Mouse (Mus musculus) olfactory bulb, adult 2 months (tissue): Measurements from ENCODE around the gene Sec14l3. TPM values are rescaled to one million over a fixed set of nuclear protein-coding genes. Genes with fewer than 3 reads are reported as not detected.
A peak's percentile ranks its signal among the peaks of the same experiment; 100 is the strongest.

Experiments used
- H3K27ac ChIP-seq: fragments of 200-500 bp; 2 replicates; pipeline ENCODE4 v1.5.1; 2012; ENCODE audit warnings: low read depth, low read length; ENCODE audit not compliant: insufficient read depth
- H3K4me1 ChIP-seq: fragments of 200-500 bp; 2 replicates; pipeline ENCODE4 v1.6.1; 2012; ENCODE audit warnings: low read length; ENCODE audit not compliant: control insufficient read depth, insufficient read depth
- H3K4me3 ChIP-seq: fragments of 200-500 bp; 2 replicates; pipeline ENCODE4 v1.5.1; 2012; ENCODE audit warnings: mild to moderate bottlenecking, low read depth, low read length, moderate library complexity; ENCODE audit not compliant: insufficient read depth
- CTCF ChIP-seq: fragments of 200-500 bp; IDR thresholded peaks from 2 replicates; pipeline ENCODE4 v1.5.1; 2012; ENCODE audit warnings: low read depth, mild to moderate bottlenecking, low read length, moderate library complexity; ENCODE audit not compliant: insufficient read depth
- POLR2A ChIP-seq: fragments of 200-500 bp; IDR thresholded peaks from 2 replicates; pipeline ENCODE4 v1.6.1; 2012; ENCODE audit warnings: mild to moderate bottlenecking, low read depth, low read length, moderate library complexity; ENCODE audit not compliant: insufficient read depth
- WGBS: fragments of 180-500 bp; shearing (Covaris S2); methylation state at CpG from one replicate; pipeline ENCODE4 v1.1.7; 2018; 5-methylcytosine and 5-hydroxymethylcytosine counted together
- polyA plus RNA-seq: library from polyadenylated mRNA; stranded (reverse); fragments of >200 nt; gene quantifications from 2 replicates; pipeline ENCODE4 v1.2.4, GENCODE M21; 2012; ENCODE audit warnings: low replicate concordance; ENCODE audit not compliant: missing spikeins, insufficient read depth, insufficient read length

The Sec14l3 gene
- polyA plus RNA-seq, 1 experiment: not detected

- no peaks in the 10 kb centered on the region for H3K4me1 ChIP-seq
- no peak overlapping the region for H3K27ac ChIP-seq
- H3K4me3 ChIP-seq: no peak overlapping the region
- 90% methylated on average over 2 of the region's 2 CpGs for WGBS
- TF ChIP-seq CTCF (no peak), POLR2A (no peak)
These were observed 16.9 kb upstream of the Sec14l3 start for GRCm38 (mm10) chr11:4047766-4048165.

GRCm38 (mm10) chr11:4048438-4048837, 16.2 kb upstream of the Sec14l3 start:
- H3K4me1 ChIP-seq: no peaks in the 10 kb centered on the region
- no peak overlapping the region for H3K27ac ChIP-seq
- WGBS: 90% methylated on average over 6 of the region's 6 CpGs
- no peak overlapping the region for H3K4me3 ChIP-seq
- TF ChIP-seq POLR2A (no peak), CTCF (no peak)

- Histone ChIP-seq H3K4me3 (no peak overlapping the region), H3K27ac (no peak overlapping the region), H3K4me1 (0 out of 2 replicates have a peak, but pooled peaks cover 5% of the 10 kb centered on the region)
- TF ChIP-seq POLR2A: no peak
- TF ChIP-seq CTCF: peak; percentile 51; the same call in 1 of the 2 replicates
- 32% methylated on average over 5 of the region's 5 CpGs for WGBS
These were observed 11.1 kb upstream of the Sec14l3 start for GRCm38 (mm10) chr11:4053586-4053985.

GRCm38 (mm10) chr11:4060866-4061575, 3.6 kb upstream of the Sec14l3 start:
- Histone ChIP-seq H3K4me1 (peaks cover 7% of the 10 kb centered on the region), H3K4me3 (no peak overlapping the region), H3K27ac (no peak overlapping the region)
- 62% methylated on average over 5 of the region's 5 CpGs for WGBS
- TF ChIP-seq POLR2A (no peak), CTCF (no peak)

- 91% methylated on average over 4 of the region's 4 CpGs for WGBS
- TF ChIP-seq CTCF: no peak
- TF ChIP-seq POLR2A: no peak
- Histone ChIP-seq H3K4me1 (peaks cover 3% of the 10 kb centered on the region), H3K27ac (no peak overlapping the region), H3K4me3 (no peak overlapping the region)
These were observed 2.1 kb upstream of the Sec14l3 start for GRCm38 (mm10) chr11:4062523-4062922.

- no peak overlapping the region for H3K4me3 ChIP-seq
- H3K27ac ChIP-seq: no peak overlapping the region
- H3K4me1 ChIP-seq: peaks cover 3% of the 10 kb centered on the region
- no peak for TF ChIP-seq CTCF
- no peak for TF ChIP-seq POLR2A
- 39% methylated on average over 6 of the region's 6 CpGs for WGBS
These were observed 1.7 kb upstream of the Sec14l3 start for GRCm38 (mm10) chr11:4062981-4063380.

- Histone ChIP-seq H3K27ac (no peak overlapping the region), H3K4me1 (peaks cover 4% of the 10 kb centered on the region; the same call in 1 of the 2 replicates), H3K4me3 (no peak overlapping the region)
- WGBS: 58% methylated on average over 1 of the region's 1 CpGs
- TF ChIP-seq POLR2A: no peak
- no peak for TF ChIP-seq CTCF
These were observed 5.0 kb downstream of the Sec14l3 start for GRCm38 (mm10) chr11:4069664-4070063.

GRCm38 (mm10) chr11:4076633-4077032, 12.0 kb downstream of the Sec14l3 start:
- WGBS: 53% methylated on average over 8 of the region's 8 CpGs
- peaks cover 2% of the 10 kb centered on the region; the same call in 1 of the 2 replicates for H3K4me1 ChIP-seq
- no peak for TF ChIP-seq POLR2A
- no peak for TF ChIP-seq CTCF
- no peak overlapping the region for H3K27ac ChIP-seq
- no peak overlapping the region for H3K4me3 ChIP-seq

- WGBS: 83% methylated on average over 7 of the region's 7 CpGs
These were observed 13.8 kb downstream of the Sec14l3 start for GRCm38 (mm10) chr11:4078267-4078933.

More at GRCm38 (mm10) chr11:4078267-4078933, 13.8 kb downstream of the Sec14l3 start:
- Histone ChIP-seq H3K27ac (no peak overlapping the region), H3K4me3 (no peak overlapping the region), H3K4me1 (peaks cover 2% of the 10 kb centered on the region; the same call in 1 of the 2 replicates)
- TF ChIP-seq CTCF: no peak
- no peak for TF ChIP-seq POLR2A
